Mouse (Mus musculus) ovary, adult 2 months (tissue): ENCODE measurements around the gene Egln3. TPM values are rescaled to one million over a fixed set of nuclear protein-coding genes. Genes with fewer than 3 reads are reported as not detected.

Experiments used
- polyA plus RNA-seq: library from polyadenylated mRNA; depleted of rRNA; stranded (reverse); fragments of >200 nt; gene quantifications from 2 replicates; pipeline ENCODE4 v1.2.3, GENCODE M21; 2012; rRNA removed

Gene Egln3
- polyA plus RNA-seq: 4.8 and 8.2 TPM in 2 replicates

GRCm38 (mm10) chr12:54203656-54204045 lies at the start of gene Egln3:
Gene Egln3, minus strand, starts transcription at chr12:54203860.

